22 mouse cellular contexts compared by ENCODE assay signal in genomic region chr4:45831996-45832395, GRCm38 (mm10). TPM values are rescaled to one million over a fixed set of nuclear protein-coding genes. Genes with fewer than 3 reads are reported as not detected.
DNase-seq lines count a peak whose midpoint lies in the region; ATAC-seq lines count a peak whose summit lies in the region.
"Had no signal": no experiment of that assay in that cellular context is flagged by ENCODE, and none has a peak within 500 bp of the region (broad histone marks: within the 10 kb centered on the region; RNA-seq: fewer than 3 reads in every experiment).

No protein-coding gene starts in this region.

- H3K27ac ChIP-seq in hindbrain, embryonic 13.5 days: peak overlapping the region; percentile 94; the same call in 1 of the 2 replicates
- H3K27ac ChIP-seq in hindbrain, embryonic 16.5 days (ENCODE audit: low read depth, low read length): no peak overlapping the region
- no peak overlapping the region for H3K27ac ChIP-seq in heart, embryonic 12.5 days (ENCODE audit: poor library complexity, severe bottlenecking)
- H3K27ac ChIP-seq: gastrocnemius, adult 2 months; liver, embryonic 15.5 days had no signal

- no peaks in the 10 kb centered on the region for H3K9me3 ChIP-seq in hindbrain, embryonic 13.5 days
- no peaks in the 10 kb centered on the region for H3K9me3 ChIP-seq in hindbrain, embryonic 16.5 days (ENCODE audit: control insufficient read depth, low read length)
- no peaks in the 10 kb centered on the region for H3K9me3 ChIP-seq in heart, embryonic 12.5 days (replicated peaks)
- H3K9me3 ChIP-seq: liver, embryonic 15.5 days had no signal

- H3K4me3 ChIP-seq in hindbrain, embryonic 13.5 days: no peak overlapping the region
- H3K4me3 ChIP-seq in hindbrain, embryonic 16.5 days (ENCODE audit: low read length): no peak overlapping the region
- no peak overlapping the region for H3K4me3 ChIP-seq in heart, embryonic 12.5 days
- H3K4me3 ChIP-seq: erythroblast, embryonic 14.5 days; gastrocnemius, adult 2 months; liver, embryonic 15.5 days had no signal

- intact Hi-C loops in left cerebral cortex, postnatal 25 days (cut with DNase I): no loop called here

- ATAC-seq in hindbrain, embryonic 13.5 days (ENCODE audit: low FRiP score): no peak
- ATAC-seq in hindbrain, embryonic 16.5 days: no peak
- ATAC-seq in heart, embryonic 12.5 days (ENCODE audit: insufficient number of reproducible peaks, low FRiP score): no peak

- peaks cover 14% of the 10 kb centered on the region for H3K27me3 ChIP-seq in hindbrain, embryonic 13.5 days
- H3K27me3 ChIP-seq in hindbrain, embryonic 16.5 days (replicated peaks; ENCODE audit: control insufficient read depth, insufficient read depth, low read length): peaks cover 6% of the 10 kb centered on the region
- peaks cover 53% of the 10 kb centered on the region for H3K27me3 ChIP-seq in heart, embryonic 12.5 days (replicated peaks)

- no peak overlapping the region for H3K4me2 ChIP-seq in hindbrain, embryonic 13.5 days
- H3K4me2 ChIP-seq in hindbrain, embryonic 16.5 days (ENCODE audit: low read length): no peak overlapping the region
- no peak overlapping the region for H3K4me2 ChIP-seq in heart, embryonic 12.5 days
- H3K4me2 ChIP-seq: liver, embryonic 15.5 days had no signal

- no peaks in the 10 kb centered on the region for H3K36me3 ChIP-seq in hindbrain, embryonic 13.5 days
- no peaks in the 10 kb centered on the region for H3K36me3 ChIP-seq in hindbrain, embryonic 16.5 days (ENCODE audit: control insufficient read depth, insufficient read depth, low read length)
- no peaks in the 10 kb centered on the region for H3K36me3 ChIP-seq in heart, embryonic 12.5 days
- H3K36me3 ChIP-seq: liver, embryonic 15.5 days had no signal

- peaks cover 47% of the 10 kb centered on the region for H3K4me1 ChIP-seq in hindbrain, embryonic 13.5 days (replicated peaks)
- peaks cover 14% of the 10 kb centered on the region for H3K4me1 ChIP-seq in hindbrain, embryonic 16.5 days (ENCODE audit: control insufficient read depth, insufficient read depth, low read depth, low read length)
- H3K4me1 ChIP-seq in heart, embryonic 12.5 days (replicated peaks): peaks cover 9% of the 10 kb centered on the region
- H3K4me1 ChIP-seq: liver, embryonic 15.5 days had no signal

- WGBS in hindbrain, embryonic 13.5 days: 67% methylated on average over 7 of the region's 7 CpGs
- WGBS in hindbrain, embryonic 16.5 days: 53% methylated on average over 7 of the region's 7 CpGs
- whole genome bisulfite sequencing in heart, embryonic 12.5 days: 83% methylated on average over 7 of the region's 7 CpGs

- no peak overlapping the region for H3K9ac ChIP-seq in hindbrain, embryonic 13.5 days
- H3K9ac ChIP-seq in hindbrain, embryonic 16.5 days (ENCODE audit: low read depth, low read length): no peak overlapping the region
- no peak overlapping the region for H3K9ac ChIP-seq in heart, embryonic 12.5 days
- H3K9ac ChIP-seq: liver, embryonic 15.5 days had no signal

- DNase-seq in right cerebral cortex, adult 2 months (ENCODE audit: low spot score in 2 of 2): peak; percentile 39 to 52
- no peak for DNase-seq in right cerebral cortex, postnatal 14 days
- DNase-seq in left cerebral cortex, postnatal 25 days (ENCODE audit: low spot score in 2 of 2): peak; percentile 39 to 73
- DNase-seq in testis, postnatal 10 days (ENCODE audit: low spot score): no peak
- DNase-seq in cerebellum, adult 11 months: no peak
- DNase-seq: cerebellum, adult 11-12 months; gastrocnemius, adult 2 months; heart, postnatal 4 days; kidney, adult 8-10 months; lung, postnatal 10 days had no signal

RNA-seq across cellular contexts. Expression of gene Igfbpl1, which starts 5.3 kb away (rescaled TPM):
- 50.5 and 67.0 TPM in 2 replicates for polyA plus RNA-seq in hindbrain, embryonic 13.5 days (2015; fragmentation: Nextera tagmentation; extraction: Ambion mirVana)
- polyA plus RNA-seq in hindbrain, embryonic 16.5 days (2015; fragmentation: Nextera tagmentation; extraction: Ambion mirVana): 20.2 and 27.3 TPM in 2 replicates
- under 1 TPM; 0.41 to 0.62 TPM for total RNA-seq in left cerebral cortex, postnatal 25 days (2021)
- polyA plus RNA-seq in heart, embryonic 12.5 days (2016; fragmentation: Nextera tagmentation; extraction: Ambion mirVana): 6.1 and 7.0 TPM in 2 replicates
- total RNA-seq: CH12.LX; gastrocnemius, adult 2 months; granulocyte monocyte progenitor cell, adult 5-6 weeks; megakaryocyte-erythroid progenitor cell, adult 5-6 weeks had no signal
- polyA plus RNA-seq: erythroblast, embryonic 14.5 days; liver, embryonic 15.5 days; thymus, postnatal 0 days had no signal

RNA-seq across cellular contexts. Expression of gene Stra6l, which starts 16.5 kb away (rescaled TPM):
- 0.82 and 0.92 TPM in 2 replicates for polyA plus RNA-seq in hindbrain, embryonic 13.5 days (2015; fragmentation: Nextera tagmentation; extraction: Ambion mirVana)
- 0.29 and 0.36 TPM in 2 replicates for polyA plus RNA-seq in hindbrain, embryonic 16.5 days (2015; fragmentation: Nextera tagmentation; extraction: Ambion mirVana)
- total RNA-seq in left cerebral cortex, postnatal 25 days (2021): not detected
- 0.15 TPM in 2 replicates for polyA plus RNA-seq in heart, embryonic 12.5 days (2016; fragmentation: Nextera tagmentation; extraction: Ambion mirVana)
- total RNA-seq: CH12.LX; gastrocnemius, adult 2 months; layer of hippocampus, postnatal 14 days; megakaryocyte-erythroid progenitor cell, adult 5-6 weeks had no signal
- polyA plus RNA-seq: erythroblast, embryonic 14.5 days had no signal

RNA-seq across cellular contexts. Expression of gene Aldh1b1, which starts 33.2 kb away (rescaled TPM):
- 17.7 and 18.0 TPM in 2 replicates for polyA plus RNA-seq in hindbrain, embryonic 13.5 days (2015; fragmentation: Nextera tagmentation; extraction: Ambion mirVana)
- polyA plus RNA-seq in hindbrain, embryonic 16.5 days (2015; fragmentation: Nextera tagmentation; extraction: Ambion mirVana): 20.8 and 22.5 TPM in 2 replicates
- total RNA-seq in left cerebral cortex, postnatal 25 days (2021): 1 to 10 TPM; 5.7 to 6.4 TPM
- 104 and 107 TPM in 2 replicates for polyA plus RNA-seq in heart, embryonic 12.5 days (2016; fragmentation: Nextera tagmentation; extraction: Ambion mirVana)

RNA-seq across cellular contexts. Expression of gene Ccdc180, which starts 58.1 kb away (rescaled TPM):
- polyA plus RNA-seq in hindbrain, embryonic 13.5 days (2015; fragmentation: Nextera tagmentation; extraction: Ambion mirVana): 0.45 and 0.74 TPM in 2 replicates
- polyA plus RNA-seq in hindbrain, embryonic 16.5 days (2015; fragmentation: Nextera tagmentation; extraction: Ambion mirVana): 0.26 and 0.57 TPM in 2 replicates
- total RNA-seq in left cerebral cortex, postnatal 25 days (2021): not detected
- 0.15 and 0.18 TPM in 2 replicates for polyA plus RNA-seq in heart, embryonic 12.5 days (2016; fragmentation: Nextera tagmentation; extraction: Ambion mirVana)
- total RNA-seq: CH12.LX; gastrocnemius, adult 2 months had no signal
- polyA plus RNA-seq: embryonic facial prominence, embryonic 11.5 days; erythroblast, embryonic 14.5 days; large intestine, adult 2 months had no signal

Comparison
In these comparisons a context has a peak if more than half of its experiments do, and no peak if none do; other contexts are left out.
1. DNase-seq: peak in right cerebral cortex, adult 2 months (2 of 2) and left cerebral cortex, postnatal 25 days (2 of 2); none in right cerebral cortex, postnatal 14 days (single experiment), testis, postnatal 10 days (single experiment) and cerebellum, adult 11 months (single experiment).